Mouse (Mus musculus) embryonic fibroblast, embryonic 13.5 days (primary cell): ENCODE results near the gene Myh8.

Experiments
- CTCF ChIP-seq: IDR thresholded peaks from 2 replicates; pipeline ENCODE4 v1.5.1; 2011; ENCODE audit warnings: mild to moderate bottlenecking, control low read depth, low read length, moderate library complexity, borderline replicate concordance; ENCODE audit not compliant: insufficient read depth
- POLR2A ChIP-seq: IDR thresholded peaks from 2 replicates; pipeline ENCODE4 v1.6.1; 2011; ENCODE audit warnings: low read depth, mild to moderate bottlenecking, control low read depth, low read length, moderate library complexity

GRCm38 (mm10) chr11:67313733-67314452, 37.0 kb downstream of the Myh8 start:
- TF ChIP-seq CTCF (no peak), POLR2A (no peak)
